Mouse (Mus musculus) heart, embryonic 10.5 days (tissue): ENCODE measurements around the gene Gm10203. TPM values are rescaled to one million over a fixed set of nuclear protein-coding genes. Genes with fewer than 3 reads are reported as not detected.
A peak's percentile ranks its signal among the peaks of the same experiment; 100 is the strongest.

Source experiments
- DNase-seq: peaks from one replicate; pipeline ENCODE4 v3.0.0-alpha.2; 2017; ENCODE audit warnings: low spot score
- H3K27ac ChIP-seq: fragments of 300-500 bp; sonication (generic); 2 replicates; pipeline ENCODE4 v1.5.1; 2016; ENCODE audit warnings: mild to moderate bottlenecking
- H3K27me3 ChIP-seq: fragments of 300-500 bp; sonication (generic); 2 replicates; pipeline ENCODE4 v1.6.1; 2016; ENCODE audit warnings: mild to moderate bottlenecking; ENCODE audit not compliant: poor library complexity, insufficient read depth, severe bottlenecking
- H3K36me3 ChIP-seq: fragments of 300-500 bp; sonication (generic); 2 replicates; pipeline ENCODE4 v1.6.1; 2016; ENCODE audit warnings: mild to moderate bottlenecking, moderate library complexity
- H3K4me1 ChIP-seq: fragments of 300-500 bp; sonication (generic); 2 replicates; pipeline ENCODE4 v1.6.1; 2016; ENCODE audit warnings: mild to moderate bottlenecking
- H3K4me3 ChIP-seq: fragments of 300-500 bp; sonication (generic); 2 replicates; pipeline ENCODE4 v1.5.1; 2016; ENCODE audit warnings: mild to moderate bottlenecking, moderate library complexity
- H3K9me3 ChIP-seq: fragments of 300-500 bp; sonication (generic); 2 replicates; pipeline ENCODE4 v1.6.1; 2016; ENCODE audit warnings: mild to moderate bottlenecking, moderate library complexity
- WGBS: fragments of 180-500 bp; shearing (Covaris S2); methylation state at CpG from one replicate; pipeline ENCODE4 v1.1.7; 2016; 5-methylcytosine and 5-hydroxymethylcytosine counted together
- polyA plus RNA-seq: library from polyadenylated mRNA; unstranded; fragments of >200 nt; fragmentation: Nextera tagmentation; extraction: Ambion mirVana; gene quantifications from 2 replicates; pipeline ENCODE4 v1.2.1, GENCODE M21; 2016

Gene Gm10203
- polyA plus RNA-seq, 1 experiment from 2014 or later, result not detected

DNA sequence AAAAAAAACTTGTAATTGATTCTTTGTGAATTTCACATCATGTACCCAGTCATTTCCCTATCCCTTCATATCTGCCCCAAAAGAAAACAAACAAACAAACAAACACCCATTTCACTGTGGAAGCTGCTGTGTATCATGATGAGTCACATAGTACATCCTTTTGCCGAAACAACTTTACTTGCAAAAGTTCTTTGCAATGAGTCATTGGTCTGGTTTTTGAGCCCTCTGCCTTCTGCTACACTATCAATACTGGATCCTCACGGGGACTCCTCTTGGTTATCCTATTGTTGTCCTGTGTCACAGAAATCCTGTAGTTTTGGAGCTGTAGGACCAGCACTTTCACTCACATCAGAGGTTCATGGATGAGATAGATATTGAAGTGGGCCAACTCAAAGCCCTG lies 21.1 kb upstream of the Gm10203 start:
- WGBS, result 63% methylated on average over 2 of the region's 2 CpGs
- Histone ChIP-seq H3K4me1 (no peaks in the 10 kb centered on the region), H3K4me3 (no peak overlapping the region), H3K9me3 (no peaks in the 10 kb centered on the region), H3K27ac (no peak overlapping the region), H3K36me3 (no peaks in the 10 kb centered on the region), H3K27me3 (no peaks in the 10 kb centered on the region)
- no peak for DNase-seq

DNA sequence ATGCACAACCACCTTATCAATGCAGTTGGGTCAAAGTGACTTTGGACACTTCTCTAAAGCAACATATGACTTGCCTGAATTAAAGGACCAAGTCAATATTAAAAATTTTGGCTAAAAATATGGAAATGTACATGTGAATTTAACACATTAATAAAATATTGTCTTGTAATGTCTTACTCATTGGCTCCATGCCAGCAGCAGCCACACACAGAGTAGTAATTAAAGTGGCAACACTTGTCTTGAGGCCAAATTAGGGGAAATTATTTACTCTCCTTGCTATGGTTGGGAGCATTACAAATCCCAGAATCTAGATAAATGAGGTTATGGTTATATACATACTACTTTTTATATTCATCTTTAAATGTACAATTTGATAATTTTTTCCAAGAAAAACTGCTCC lies 13.0 kb upstream of the Gm10203 start:
- Histone ChIP-seq H3K4me1 (peaks cover 6% of the 10 kb centered on the region; the same call in 1 of the 2 replicates), H3K9me3 (no peaks in the 10 kb centered on the region), H3K27ac (no peak overlapping the region), H3K36me3 (no peaks in the 10 kb centered on the region), H3K4me3 (no peak overlapping the region), H3K27me3 (no peaks in the 10 kb centered on the region)
- no peak for DNase-seq

DNA sequence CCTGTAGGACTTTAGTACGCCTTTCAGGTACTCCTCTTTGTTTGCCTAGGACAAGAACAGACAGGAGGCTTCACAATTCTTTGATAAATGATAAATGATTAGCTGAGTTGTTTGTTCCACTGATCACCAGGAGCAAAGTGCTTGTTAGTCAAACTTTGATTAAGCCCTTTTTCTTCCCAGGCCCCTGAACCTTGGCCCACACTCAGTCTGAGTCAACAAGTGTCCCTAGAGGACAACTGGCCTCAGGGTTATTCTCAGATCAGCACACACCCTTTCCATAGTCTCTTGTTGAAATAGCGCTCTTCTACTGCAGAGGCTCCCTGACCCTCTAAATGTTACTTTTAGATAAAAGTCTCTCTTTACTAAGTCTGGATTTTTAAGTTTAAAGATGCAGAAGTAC lies 11.0 kb upstream of the Gm10203 start:
- Histone ChIP-seq H3K27me3 (no peaks in the 10 kb centered on the region), H3K27ac (no peak overlapping the region), H3K36me3 (no peaks in the 10 kb centered on the region), H3K9me3 (no peaks in the 10 kb centered on the region), H3K4me1 (peaks cover 6% of the 10 kb centered on the region; the same call in 1 of the 2 replicates), H3K4me3 (no peak overlapping the region)
- no peak for DNase-seq
- WGBS, result 47% methylated on average over 2 of the region's 2 CpGs

DNA sequence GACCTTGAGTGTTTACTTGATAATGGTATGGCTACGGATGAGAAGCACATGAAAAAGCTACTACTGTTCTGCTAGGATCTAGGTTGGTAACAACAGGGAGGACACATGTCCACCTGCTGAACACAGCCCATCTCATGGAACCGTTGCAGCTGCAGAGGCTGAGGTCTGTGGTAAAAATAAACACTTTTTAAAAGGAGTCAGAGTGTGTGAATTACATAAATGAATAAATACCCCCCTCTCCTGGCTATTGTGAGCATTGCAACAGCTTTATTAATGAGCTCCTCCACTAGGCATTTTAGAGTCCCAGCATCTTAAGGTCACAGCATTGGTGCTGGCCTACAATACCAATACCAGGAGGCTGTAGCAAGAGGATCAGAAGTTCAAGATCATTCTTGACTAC lies 10.1 kb upstream of the Gm10203 start:
- no peaks in the 10 kb centered on the region for H3K9me3 ChIP-seq
- H3K4me1 ChIP-seq, result peaks cover 6% of the 10 kb centered on the region; the same call in 1 of the 2 replicates
- DNase-seq, result no peak
- H3K4me3 ChIP-seq, result no peak overlapping the region
- WGBS, result 37% methylated on average over 2 of the region's 2 CpGs
- no peaks in the 10 kb centered on the region for H3K36me3 ChIP-seq
- H3K27me3 ChIP-seq, result no peaks in the 10 kb centered on the region
- no peak overlapping the region for H3K27ac ChIP-seq

DNA sequence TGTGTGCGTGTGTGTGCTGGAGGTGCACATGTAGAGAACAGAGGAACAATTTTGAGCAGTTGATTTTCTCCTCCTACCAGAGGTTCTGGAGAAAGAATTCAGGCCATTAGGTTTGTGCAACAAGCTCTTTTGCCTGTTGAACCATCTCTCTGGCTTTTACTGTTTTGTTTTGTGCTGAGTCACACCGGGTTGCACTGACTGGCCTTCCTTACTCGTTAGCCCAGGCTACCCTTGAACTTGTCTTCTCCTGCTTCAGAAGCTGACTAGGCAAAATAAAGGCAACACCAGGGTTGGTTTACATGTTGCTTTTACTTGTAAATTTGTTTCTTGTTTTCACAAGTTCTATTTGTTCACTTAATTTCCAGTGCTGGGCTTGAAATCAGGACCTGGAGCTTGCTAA lies 6.9 kb upstream of the Gm10203 start:
- Histone ChIP-seq H3K27me3 (no peaks in the 10 kb centered on the region), H3K4me3 (no peak overlapping the region), H3K4me1 (peaks cover 6% of the 10 kb centered on the region; the same call in 1 of the 2 replicates), H3K9me3 (no peaks in the 10 kb centered on the region), H3K36me3 (no peaks in the 10 kb centered on the region), H3K27ac (no peak overlapping the region)
- WGBS, result 85% methylated on average over 3 of the region's 3 CpGs
- no peak for DNase-seq

DNA sequence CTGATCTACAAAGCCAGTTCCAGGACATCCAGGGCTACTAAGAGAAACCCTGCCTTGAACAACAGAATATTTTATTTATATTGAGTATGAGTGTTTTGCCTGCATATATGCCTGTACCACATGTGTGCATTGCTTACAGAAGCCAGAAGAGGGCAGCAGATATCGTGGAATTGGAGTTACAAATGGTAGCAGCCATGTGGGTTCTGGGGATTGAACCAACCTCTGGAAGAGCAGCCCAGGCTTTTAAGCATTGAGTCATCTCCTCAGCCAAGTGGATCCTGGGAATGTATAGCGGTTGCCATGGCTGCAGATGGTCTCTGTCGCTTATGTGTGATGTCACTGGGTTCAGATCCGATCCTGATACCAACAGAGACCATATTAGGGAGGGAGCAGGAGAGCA lies 3.3 kb upstream of the Gm10203 start:
- 51% methylated on average over 4 of the region's 4 CpGs for WGBS
- DNase-seq, result no peak

DNA sequence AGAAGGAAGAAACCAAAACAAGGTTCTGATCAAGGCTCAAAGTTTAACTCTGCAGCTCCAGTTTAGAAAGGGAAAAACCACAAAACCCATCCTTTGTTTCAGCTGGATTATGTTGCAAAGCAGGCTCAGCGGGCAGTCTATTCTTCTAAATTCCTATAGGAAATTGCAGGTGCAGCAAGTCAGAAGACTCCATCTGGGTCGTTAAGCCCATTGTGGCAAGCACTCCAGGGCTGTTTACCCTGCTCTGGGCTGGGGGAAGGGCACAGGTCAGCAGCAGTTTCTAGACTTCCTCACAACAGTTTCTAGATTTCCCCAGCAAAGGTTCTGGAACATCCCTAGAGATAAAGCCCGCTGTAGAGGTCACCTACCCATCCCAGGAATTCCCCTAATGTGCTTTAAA lies 1.1 kb downstream of the Gm10203 start:
- no peak overlapping the region for H3K4me3 ChIP-seq
- H3K27ac ChIP-seq, result no peak overlapping the region
- H3K4me1 ChIP-seq, result peaks cover 23% of the 10 kb centered on the region
- H3K27me3 ChIP-seq, result no peaks in the 10 kb centered on the region
- H3K36me3 ChIP-seq, result no peaks in the 10 kb centered on the region
- DNase-seq, result no peak
- H3K9me3 ChIP-seq, result no peaks in the 10 kb centered on the region
- WGBS, result 26% methylated on average over 3 of the region's 3 CpGs

More for the DNA sequence above, 3.3 kb upstream of the Gm10203 start:
- Histone ChIP-seq H3K4me1 (no peaks in the 10 kb centered on the region), H3K27me3 (no peaks in the 10 kb centered on the region), H3K27ac (no peak overlapping the region), H3K4me3 (no peak overlapping the region), H3K9me3 (no peaks in the 10 kb centered on the region), H3K36me3 (no peaks in the 10 kb centered on the region)

DNA sequence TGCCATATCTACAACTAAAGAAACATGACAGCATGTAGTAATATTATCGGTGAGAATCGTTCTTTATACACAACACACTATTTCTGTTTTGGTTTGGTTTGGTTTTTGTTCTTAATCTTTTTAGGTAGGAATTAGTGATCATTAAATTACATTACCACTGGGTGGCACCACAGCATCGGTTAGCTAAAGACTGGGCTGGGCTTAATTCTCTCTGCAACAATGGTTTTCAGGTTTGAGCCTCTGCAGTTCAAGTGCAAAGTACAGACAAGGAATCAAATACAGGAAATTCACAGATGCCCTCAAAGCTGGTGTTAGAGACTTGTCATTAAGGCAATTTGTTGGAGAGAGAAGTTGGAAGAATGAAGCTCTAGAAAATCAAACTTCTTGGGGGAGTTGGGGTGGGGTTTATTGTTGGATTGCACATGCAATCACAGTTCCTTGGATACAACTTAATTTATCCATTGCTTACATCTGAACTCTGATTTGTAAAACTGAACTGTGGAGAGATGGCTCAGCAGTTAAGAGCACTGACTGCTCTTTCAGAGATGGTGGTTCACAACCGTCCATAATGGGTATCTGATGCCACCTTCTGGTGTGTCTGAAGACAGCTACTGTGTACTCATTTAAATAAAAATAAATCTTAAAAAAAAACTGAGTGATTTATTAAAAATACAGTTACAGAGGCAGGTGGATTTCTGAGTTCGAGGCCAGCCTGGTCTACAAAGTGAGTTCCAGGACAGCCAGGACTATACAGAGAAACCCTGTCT lies 2.5 kb downstream of the Gm10203 start:
- Histone ChIP-seq H3K27me3 (no peaks in the 10 kb centered on the region), H3K27ac (peak overlapping the region; percentile 0; the same call in 1 of the 2 replicates), H3K4me1 (peaks cover 23% of the 10 kb centered on the region), H3K4me3 (no peak overlapping the region), H3K36me3 (no peaks in the 10 kb centered on the region), H3K9me3 (no peaks in the 10 kb centered on the region)
- no peak for DNase-seq
- 30% methylated on average over 5 of the region's 5 CpGs for WGBS

DNA sequence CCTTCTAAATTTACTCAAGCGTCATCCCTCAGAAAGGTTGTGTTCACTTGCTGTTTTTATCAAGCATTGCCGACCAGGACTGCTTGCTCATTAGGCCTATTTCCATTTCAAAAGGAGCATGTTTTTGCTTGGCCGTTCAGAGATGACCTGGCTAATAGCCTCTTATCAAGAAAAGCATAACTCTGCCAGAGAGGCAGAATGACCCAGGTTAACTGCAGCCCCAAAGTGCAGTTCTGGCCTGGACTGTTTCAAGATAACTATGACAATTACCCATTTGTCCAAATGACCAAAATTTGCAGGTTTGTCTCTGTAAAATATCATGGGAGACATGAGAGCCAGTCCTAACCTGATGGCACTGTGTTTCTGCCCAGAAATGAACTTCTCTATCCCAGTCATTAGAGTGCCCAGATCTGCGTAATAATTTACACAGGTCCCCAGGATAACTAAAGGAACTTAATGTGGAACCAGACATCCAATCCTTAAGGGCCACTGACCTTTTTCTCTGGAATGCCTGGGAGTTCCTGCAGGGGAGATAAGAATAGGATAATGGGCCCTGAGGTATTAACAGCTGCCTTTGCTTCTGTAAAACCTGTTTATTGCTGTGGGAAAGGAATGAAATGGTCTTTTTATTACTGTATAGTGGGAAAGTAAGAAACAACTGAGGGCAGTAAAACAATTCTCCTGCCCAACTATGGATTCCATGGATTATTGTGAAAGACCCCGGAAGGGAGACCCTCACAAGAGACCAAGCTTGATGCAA lies 4.6 kb downstream of the Gm10203 start:
- no peaks in the 10 kb centered on the region for H3K9me3 ChIP-seq
- H3K4me3 ChIP-seq, result no peak overlapping the region
- no peaks in the 10 kb centered on the region for H3K27me3 ChIP-seq
- 10% methylated on average over 5 of the region's 5 CpGs for WGBS
- DNase-seq, result no peak
- peaks cover 23% of the 10 kb centered on the region for H3K4me1 ChIP-seq
- H3K36me3 ChIP-seq, result no peaks in the 10 kb centered on the region
- H3K27ac ChIP-seq, result peak overlapping the region; percentile 74; the same call in 1 of the 2 replicates

DNA sequence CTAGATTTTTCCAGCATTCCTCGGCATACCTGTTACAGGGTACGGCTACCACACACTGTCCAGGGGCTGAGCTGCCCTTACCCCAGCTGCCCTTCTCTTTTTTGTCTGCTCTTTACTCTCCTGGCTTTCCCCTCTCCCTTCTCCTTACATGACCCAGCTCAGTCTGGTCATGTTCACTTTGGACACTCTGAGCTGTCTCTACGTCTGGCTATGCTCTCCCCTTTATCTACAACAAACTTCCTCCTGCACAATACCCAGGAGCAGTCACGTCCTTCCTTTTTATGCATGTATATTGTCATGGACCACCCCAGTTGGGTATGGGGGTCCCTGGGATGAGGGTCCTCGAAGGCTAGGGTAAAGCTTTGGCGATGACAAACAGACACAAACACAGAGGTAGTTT lies 5.7 kb downstream of the Gm10203 start:
- DNase-seq, result no peak
- Histone ChIP-seq H3K27ac (peak overlapping the region; percentile 74), H3K4me3 (no peak overlapping the region), H3K27me3 (no peaks in the 10 kb centered on the region), H3K9me3 (no peaks in the 10 kb centered on the region), H3K4me1 (peaks cover 23% of the 10 kb centered on the region), H3K36me3 (no peaks in the 10 kb centered on the region)
- WGBS, result 42% methylated on average over 6 of the region's 6 CpGs

DNA sequence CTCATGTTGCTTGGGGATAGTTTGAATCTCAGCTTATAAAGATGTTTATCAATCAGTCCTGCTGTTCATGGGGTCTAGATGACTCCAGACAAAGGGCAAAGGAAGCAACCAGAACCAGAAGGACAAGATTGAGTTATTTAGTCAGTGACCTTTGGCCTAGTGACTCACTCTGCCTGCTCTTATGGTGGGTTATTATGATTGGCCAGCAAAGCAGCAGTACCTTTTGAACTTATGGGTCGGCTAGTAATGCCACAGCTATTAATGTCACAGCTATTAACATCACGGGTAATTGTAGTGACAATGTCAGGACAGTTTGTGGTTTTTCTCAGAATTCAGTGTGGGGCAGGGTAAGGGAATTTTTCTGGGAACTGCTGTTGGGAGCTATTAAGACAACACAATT lies 8.0 kb downstream of the Gm10203 start:
- no peaks in the 10 kb centered on the region for H3K9me3 ChIP-seq
- H3K4me3 ChIP-seq, result no peak overlapping the region
- no peak for DNase-seq
- WGBS, result 71% methylated on average over 2 of the region's 2 CpGs
- H3K4me1 ChIP-seq, result peaks cover 30% of the 10 kb centered on the region
- no peaks in the 10 kb centered on the region for H3K27me3 ChIP-seq
- peaks cover 4% of the 10 kb centered on the region; the same call in 1 of the 2 replicates for H3K36me3 ChIP-seq
- no peak overlapping the region for H3K27ac ChIP-seq

DNA sequence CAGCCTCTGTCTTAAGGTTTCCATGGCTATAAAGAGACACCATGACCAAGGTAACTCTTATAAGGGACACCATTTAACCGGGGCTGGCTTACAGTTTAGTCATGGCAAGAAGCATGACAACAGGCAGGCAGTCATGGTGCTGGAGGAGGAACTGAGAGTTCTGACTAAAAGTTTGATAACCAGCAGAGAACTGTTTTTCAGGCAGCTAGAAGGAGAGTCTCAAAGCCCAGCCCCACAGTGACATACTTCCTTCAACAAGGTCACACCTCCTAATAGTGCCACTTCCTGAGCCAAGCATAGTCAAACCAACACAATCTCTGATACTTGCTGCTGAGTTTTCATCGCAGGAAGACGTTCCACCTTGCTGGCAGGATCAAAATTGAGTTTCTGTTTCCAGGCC lies 9.0 kb downstream of the Gm10203 start:
- DNase-seq, result no peak
- Histone ChIP-seq H3K4me1 (peaks cover 25% of the 10 kb centered on the region), H3K27me3 (no peaks in the 10 kb centered on the region), H3K4me3 (no peak overlapping the region), H3K27ac (no peak overlapping the region), H3K36me3 (peaks cover 8% of the 10 kb centered on the region), H3K9me3 (no peaks in the 10 kb centered on the region)
- WGBS, result 80% methylated on average over 3 of the region's 3 CpGs

DNA sequence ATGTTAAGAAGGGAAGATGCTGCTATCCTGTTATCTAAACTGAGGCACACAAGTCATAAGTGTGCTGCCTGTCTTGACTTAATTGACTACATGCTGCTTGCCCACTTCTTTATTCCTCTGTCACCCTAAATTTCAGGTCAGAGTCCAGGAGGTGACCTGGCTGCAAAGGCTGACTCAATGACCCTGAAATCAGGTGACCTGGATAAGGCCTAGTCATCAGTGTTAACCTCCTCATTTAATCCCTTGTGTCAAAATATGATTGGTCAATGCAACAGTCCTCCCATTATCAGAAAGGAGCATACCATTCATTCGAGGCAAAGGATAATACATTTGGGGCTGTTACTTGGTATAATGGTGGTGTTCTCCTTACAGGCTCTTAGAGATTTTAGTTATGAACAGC lies 9.5 kb downstream of the Gm10203 start, which contains the start of gene Etfbkmt:
Etfbkmt (plus strand) TSS at position 379 of the 400 bp plus-strand sequence.
- no peak for DNase-seq
- Histone ChIP-seq H3K27ac (no peak within 1 kb of the TSS), H3K27me3 (no peaks in the 10 kb centered on the region), H3K9me3 (no peaks in the 10 kb centered on the region), H3K36me3 (peaks cover 13% of the 10 kb centered on the region), H3K4me3 (no peak within 1 kb of the TSS), H3K4me1 (peaks cover 21% of the 10 kb centered on the region)
- WGBS, result 68% methylated on average over 1 of the region's 1 CpGs
